Mouse (Mus musculus) erythroblast, adult 5-6 weeks (primary cell): Measurements from ENCODE around the gene Tlk2. TPM values are rescaled to one million over a fixed set of nuclear protein-coding genes. Genes with fewer than 3 reads are reported as not detected.

Source experiments
- ATAC-seq: replicated peaks from 2 replicates; pipeline ENCODE4 v1.8.0; 2016; ENCODE audit warnings: moderate number of reproducible peaks, mild to moderate bottlenecking, moderate TSS enrichment, inconsistent platforms; ENCODE audit not compliant: poor library complexity, low FRiP score, severe bottlenecking
- total RNA-seq, 2 experiments: library from RNA; stranded (forward) in 1 of 2; stranded (reverse) in 1 of 2; fragments of 150-400 nt in 1 of 2; fragments of 200-764, 138-1000 nt in 1 of 2; gene quantifications; 2 replicates each; pipeline versions ENCODE4 v1.2.3 to v1.2.4; 2015 to 2017; ENCODE audit warnings: low replicate concordance in 2 of 2

The Tlk2 gene
- total RNA-seq, 2 experiments from 2014 or later: 36.3 to 67.6 TPM

- no peak for ATAC-seq
Observed at GRCm38 (mm10) chr11:105296084-105296483, 117.5 kb downstream of the Tlk2 start.

GRCm38 (mm10) chr11:105310197-105310596 lies 131.6 kb downstream of the Tlk2 start:
- no peak for ATAC-seq

- ATAC-seq: no peak
Observed at GRCm38 (mm10) chr11:105311291-105311975, 132.8 kb downstream of the Tlk2 start.

- no peak for ATAC-seq
Observed at GRCm38 (mm10) chr11:105312311-105312942, 133.8 kb downstream of the Tlk2 start.

- ATAC-seq: 0 out of 2 replicates have a peak, but pooled peaks have one; percentile 24
Observed at GRCm38 (mm10) chr11:105312972-105313632, 134.5 kb downstream of the Tlk2 start.

- no peak for ATAC-seq
Observed at GRCm38 (mm10) chr11:105313633-105314014, 135.0 kb downstream of the Tlk2 start.

GRCm38 (mm10) chr11:105315296-105315695 lies 136.7 kb downstream of the Tlk2 start:
- no peak for ATAC-seq

GRCm38 (mm10) chr11:105316121-105316520 lies 137.5 kb downstream of the Tlk2 start:
- ATAC-seq: no peak

- no peak for ATAC-seq
Observed at GRCm38 (mm10) chr11:105317769-105318168, 139.2 kb downstream of the Tlk2 start.

GRCm38 (mm10) chr11:105321090-105321489 lies 142.5 kb downstream of the Tlk2 start:
- no peak for ATAC-seq

- ATAC-seq: no peak
Observed at GRCm38 (mm10) chr11:105323530-105323929, 144.9 kb downstream of the Tlk2 start.

- no peak for ATAC-seq
Observed at GRCm38 (mm10) chr11:105327101-105327500, 148.5 kb downstream of the Tlk2 start.

- ATAC-seq: no peak
Observed at GRCm38 (mm10) chr11:105329962-105330361, 151.4 kb downstream of the Tlk2 start.

GRCm38 (mm10) chr11:105331129-105331528 lies 152.5 kb downstream of the Tlk2 start:
- ATAC-seq: no peak

GRCm38 (mm10) chr11:105331732-105332131 lies 153.1 kb downstream of the Tlk2 start:
- no peak for ATAC-seq

GRCm38 (mm10) chr11:105332468-105332867 lies 153.9 kb downstream of the Tlk2 start:
- no peak for ATAC-seq

Other genes with a start within 250 kb of the Tlk2 start
- gene Efcab3, start 115.2 kb upstream of the Tlk2 start, total RNA-seq (2015; ENCODE audit: low replicate concordance): not detected in 2 replicates
- gene Efcab3, start 115.2 kb upstream of the Tlk2 start, total RNA-seq (2017; ENCODE audit: low replicate concordance): not detected in 2 replicates
- 6.3 and 6.5 TPM in 2 replicates for gene Mettl2, start 52.4 kb upstream of the Tlk2 start, total RNA-seq (2015; ENCODE audit: low replicate concordance)
- 4.7 and 5.3 TPM in 2 replicates for gene Mettl2, start 52.4 kb upstream of the Tlk2 start, total RNA-seq (2017; ENCODE audit: low replicate concordance)
- gene Gm10842, start 31.9 kb upstream of the Tlk2 start, total RNA-seq (2015; ENCODE audit: low replicate concordance): not detected in 2 replicates
- gene Gm10842, start 31.9 kb upstream of the Tlk2 start, total RNA-seq (2017; ENCODE audit: low replicate concordance): not detected in 2 replicates
- 0.63 TPM in 1 of 2 replicates, not detected in the other for gene Mrc2, start 113.8 kb downstream of the Tlk2 start, total RNA-seq (2015; ENCODE audit: low replicate concordance)
- gene Mrc2, start 113.8 kb downstream of the Tlk2 start, total RNA-seq (2017; ENCODE audit: low replicate concordance): not detected in 2 replicates